Mouse (Mus musculus): ENCODE results near the gene Kctd2.
"Not testable (repeated sequence)": the region's sequence is repeated elsewhere in the genome, so short reads cannot be mapped to it uniquely, and the experiment has no call there.

The Kctd2 gene

DNA sequence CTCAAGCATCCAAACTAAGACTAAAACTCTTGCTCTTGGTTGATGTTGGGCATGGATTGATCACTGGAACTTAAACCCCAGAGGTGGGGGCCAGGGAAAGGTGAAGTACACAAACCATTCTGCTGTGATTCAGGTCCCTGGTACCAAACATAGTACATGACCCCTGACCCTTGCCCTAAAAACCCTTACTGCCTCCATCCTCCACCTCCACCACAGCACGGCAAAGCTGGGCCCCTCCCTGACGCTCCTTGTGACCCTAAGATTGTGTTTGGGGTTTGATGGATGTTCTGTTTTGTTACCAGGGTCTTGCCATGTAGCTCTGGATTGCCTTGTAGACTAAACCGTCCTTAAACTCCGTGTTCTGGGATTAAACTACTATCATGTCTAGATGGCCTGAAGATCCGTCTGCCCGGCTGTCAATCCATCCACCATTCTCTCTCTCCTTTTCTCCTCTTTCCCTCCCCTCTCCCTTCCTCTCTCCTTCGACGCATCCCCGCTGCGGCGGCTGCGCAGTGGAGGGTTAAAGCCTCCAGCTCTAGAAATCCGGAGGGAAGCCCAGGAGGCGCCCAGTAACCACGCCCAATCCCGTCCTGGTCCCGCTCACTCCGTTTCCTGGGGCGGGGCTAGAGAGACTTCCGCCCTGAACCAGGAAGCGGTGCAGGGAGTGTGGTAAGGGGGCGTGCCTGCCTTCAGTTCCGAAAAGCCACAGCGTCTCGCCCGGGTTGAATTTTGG lies 55.3 kb downstream of the Kctd2 start, which contains the start of gene Armc7:
Gene Armc7, plus strand, starts transcription at position 643 of the 733 bp plus-strand sequence.
- peak; percentile 96 for DNase-seq (ENCODE audit: low read depth)

DNA sequence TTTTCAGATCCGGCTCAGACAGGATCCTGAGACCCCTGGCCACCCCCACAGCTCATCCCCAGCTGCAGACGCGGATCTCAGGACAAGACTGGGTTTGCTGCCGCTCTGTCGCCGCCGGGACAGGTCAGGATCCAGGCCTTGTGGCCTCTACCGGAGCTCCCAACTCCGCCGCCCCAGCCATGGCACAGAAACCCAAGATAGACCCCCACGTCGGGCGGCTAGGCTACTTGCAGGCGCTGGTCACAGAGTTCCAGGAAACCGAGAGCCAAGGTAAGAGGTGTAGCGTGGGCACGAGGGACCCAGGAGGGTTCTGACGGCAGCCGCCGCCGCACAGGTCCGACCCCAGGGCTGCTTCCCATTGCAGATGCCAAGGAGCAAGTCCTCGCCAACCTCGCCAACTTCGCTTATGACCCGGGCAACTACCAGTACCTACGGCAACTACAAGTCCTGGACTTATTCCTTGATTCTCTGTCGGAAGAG lies 55.9 kb downstream of the Kctd2 start:
- no peak for DNase-seq (ENCODE audit: low read depth)

DNA sequence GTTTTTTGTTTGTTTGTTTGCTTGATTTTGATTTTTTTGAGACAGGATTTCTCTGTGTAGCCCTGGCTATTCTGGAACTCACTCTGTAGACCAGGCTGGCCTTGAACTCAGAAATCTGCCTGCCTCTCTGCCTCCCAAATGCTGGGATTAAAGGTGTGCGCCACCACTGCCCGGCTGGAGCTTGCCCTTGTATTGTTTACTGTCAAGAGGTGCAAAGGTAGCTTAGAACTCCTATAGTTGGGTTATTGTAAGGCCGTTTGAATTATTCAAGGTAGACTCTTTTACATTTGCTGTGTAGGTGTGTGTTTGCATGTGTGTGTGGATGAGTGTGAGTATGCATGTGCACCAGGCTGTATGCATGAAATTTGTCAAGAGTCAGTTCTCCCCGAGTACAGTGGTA lies 56.7 kb downstream of the Kctd2 start:
- not testable (repeated sequence) for DNase-seq (ENCODE audit: low read depth)

DNA sequence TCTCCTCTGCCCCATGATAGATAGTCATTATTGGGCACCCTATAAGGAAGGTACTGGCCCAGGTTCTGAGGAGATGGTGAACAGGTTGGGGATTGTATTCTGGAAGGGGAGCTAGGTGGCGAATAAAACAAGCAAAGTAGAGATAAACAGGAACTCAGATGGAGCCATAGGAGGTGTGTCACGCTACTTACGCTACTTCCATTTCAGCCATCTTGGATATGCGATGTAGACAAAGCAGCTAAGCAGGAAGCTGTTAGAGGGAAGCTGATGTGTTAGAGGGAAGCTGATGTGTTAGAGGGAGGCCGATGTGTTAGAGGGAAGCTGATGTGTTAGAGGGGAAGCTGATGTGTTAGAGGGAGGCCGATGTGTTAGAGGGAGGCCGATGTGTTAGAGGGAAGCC lies 57.5 kb downstream of the Kctd2 start:
- DNase-seq (ENCODE audit: low read depth) = not testable (repeated sequence)

DNA sequence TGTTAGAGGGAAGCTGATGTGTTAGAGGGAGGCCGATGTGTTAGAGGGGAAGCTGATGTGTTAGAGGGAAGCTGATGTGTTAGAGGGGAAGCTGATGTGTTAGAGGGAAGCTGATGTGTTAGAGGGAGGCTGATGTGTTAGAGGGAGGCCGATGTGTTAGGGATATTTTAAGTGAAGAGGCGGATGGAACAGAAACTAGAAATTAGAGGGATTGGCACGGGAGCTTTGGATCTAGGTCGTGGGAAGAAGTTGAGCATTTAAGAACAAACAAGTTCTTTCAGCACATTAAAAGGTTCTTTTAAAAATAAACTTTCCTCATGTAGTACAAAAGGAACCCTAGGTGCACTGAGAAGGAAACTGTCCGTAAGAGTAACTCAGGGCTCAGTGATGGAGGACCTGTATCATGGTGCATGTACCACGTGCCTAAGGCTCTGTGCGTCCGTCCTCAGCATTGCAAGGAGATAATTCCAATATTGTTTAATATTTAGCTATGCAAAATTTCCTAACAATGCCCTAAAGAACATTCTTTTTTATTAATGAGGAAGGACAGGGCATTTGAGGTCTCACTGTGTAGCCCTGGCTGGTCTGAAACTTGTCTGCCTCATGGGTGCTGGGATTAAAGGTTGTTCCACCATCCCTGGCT lies 58.5 kb downstream of the Kctd2 start:
- no peak for DNase-seq (ENCODE audit: low read depth)

Measured in c-Kit-positive CD71-negative TER-119-negative erythroid progenitor cells, embryonic 14.5 days (primary cell).